Mouse (Mus musculus): ENCODE data around the gene Hist1h3f. TPM values are rescaled to one million over a fixed set of nuclear protein-coding genes. Genes with fewer than 3 reads are reported as not detected.

Gene Hist1h3f
- polyA plus RNA-seq, 1 experiment from 2014 or later, result 0.28 TPM

DNA sequence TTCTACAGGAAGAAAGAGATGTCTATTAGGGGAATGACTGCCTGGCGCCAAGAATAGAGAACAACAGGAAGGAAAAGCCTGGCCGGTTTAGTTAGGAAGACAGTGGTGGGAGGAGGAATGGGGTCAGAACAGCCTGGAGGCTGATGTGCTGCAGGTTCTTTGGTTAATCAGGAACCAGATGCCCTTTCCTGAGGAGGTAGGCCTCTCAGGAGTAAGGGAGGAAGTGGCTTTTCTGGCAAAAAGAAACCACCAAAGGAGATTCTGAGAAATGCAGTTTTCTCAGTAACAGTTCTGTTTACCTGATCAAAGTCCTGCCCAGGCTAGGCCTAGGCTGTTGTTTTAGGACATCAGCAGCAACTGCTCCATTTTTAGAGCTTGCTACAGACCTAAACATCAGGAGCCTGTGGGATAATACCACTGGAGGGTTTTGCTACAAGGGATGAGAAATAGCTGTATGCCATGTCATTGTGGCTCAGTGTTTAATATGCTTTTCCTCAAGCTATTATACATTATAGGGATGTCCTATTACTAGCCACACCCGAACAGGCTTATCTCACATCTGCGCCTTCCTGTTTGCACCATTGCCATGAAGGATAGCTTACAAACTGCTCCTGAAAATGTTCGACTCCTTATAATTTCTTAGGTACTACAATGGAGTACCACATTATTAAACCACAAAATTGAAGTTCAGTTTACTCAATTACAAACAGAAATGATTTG lies 49.4 kb downstream of the Hist1h3f start:
- no peaks in the 10 kb centered on the region for H3K36me3 ChIP-seq (replicated peaks; ENCODE audit: control insufficient read depth, insufficient read depth)
- H3K27ac ChIP-seq, result no peak overlapping the region
- no peak overlapping the region for H3K9ac ChIP-seq
- H3K4me3 ChIP-seq (replicated peaks; ENCODE audit: low read length), result no peak overlapping the region
- ATAC-seq (ENCODE audit: low FRiP score) (no peak), DNase-seq (ENCODE audit: low spot score) (no peak)
- H3K4me1 ChIP-seq (replicated peaks; ENCODE audit: control insufficient read depth, insufficient read depth, low read length), result no peaks in the 10 kb centered on the region
- no peaks in the 10 kb centered on the region for H3K9me3 ChIP-seq (ENCODE audit: control insufficient read depth, low read length)
- 90% methylated on average over 5 of the region's 5 CpGs for WGBS
- H3K4me2 ChIP-seq (replicated peaks), result no peak overlapping the region
- no peaks in the 10 kb centered on the region for H3K27me3 ChIP-seq (ENCODE audit: control insufficient read depth, insufficient read depth, low read length)

Small RNA genes within 50 kb of the gene (microRNA-seq; reads per million reads assigned to microRNA genes)
- gene Gm44297, result not detected
- gene Gm44359, result not detected
- gene Gm44394, result not detected
- not detected for gene n-TStga1

Other genes starting within 250 kb of the Hist1h3f start
- 48.8 and 52.0 TPM in 2 replicates for gene Zfp322a, start 174.8 kb upstream of the Hist1h3f start, polyA plus RNA-seq (2014; fragmentation: Nextera tagmentation; extraction: Ambion mirVana)
- 8.5 and 8.9 TPM in 2 replicates for gene Abt1, start 120.2 kb upstream of the Hist1h3f start, polyA plus RNA-seq (2014; fragmentation: Nextera tagmentation; extraction: Ambion mirVana)
- gene Btn1a1, start 78.2 kb upstream of the Hist1h3f start, polyA plus RNA-seq (2014; fragmentation: Nextera tagmentation; extraction: Ambion mirVana), result 0.05 TPM in 1 of 2 replicates, not detected in the other
- 0.21 TPM in 1 of 2 replicates, not detected in the other for gene Btn2a2, start 55.2 kb upstream of the Hist1h3f start, polyA plus RNA-seq (2014; fragmentation: Nextera tagmentation; extraction: Ambion mirVana)
- 3.2 and 3.3 TPM in 2 replicates for gene Hist1h4h, start 13.0 kb upstream of the Hist1h3f start, polyA plus RNA-seq (2014; fragmentation: Nextera tagmentation; extraction: Ambion mirVana)
- 0.81 and 3.3 TPM in 2 replicates for gene Hist1h2af, start 10.1 kb upstream of the Hist1h3f start, polyA plus RNA-seq (2014; fragmentation: Nextera tagmentation; extraction: Ambion mirVana)
- 1.2 TPM in 1 of 2 replicates, not detected in the other for gene Hist1h3g, start 8.6 kb upstream of the Hist1h3f start, polyA plus RNA-seq (2014; fragmentation: Nextera tagmentation; extraction: Ambion mirVana)
- 0.22 TPM in 1 of 2 replicates, not detected in the other for gene Hist1h2bh, start 660 bp upstream of the Hist1h3f start, polyA plus RNA-seq (2014; fragmentation: Nextera tagmentation; extraction: Ambion mirVana)
- gene Hist1h4f, start 7.6 kb downstream of the Hist1h3f start, polyA plus RNA-seq (2014; fragmentation: Nextera tagmentation; extraction: Ambion mirVana), result not detected in 2 replicates
- gene Hist1h1d, start 9.2 kb downstream of the Hist1h3f start, polyA plus RNA-seq (2014; fragmentation: Nextera tagmentation; extraction: Ambion mirVana), result 0.12 and 0.17 TPM in 2 replicates
- 1.5 and 3.1 TPM in 2 replicates for gene Hist1h3e, start 18.3 kb downstream of the Hist1h3f start, polyA plus RNA-seq (2014; fragmentation: Nextera tagmentation; extraction: Ambion mirVana)
- gene Hist1h2ae, start 27.2 kb downstream of the Hist1h3f start, polyA plus RNA-seq (2014; fragmentation: Nextera tagmentation; extraction: Ambion mirVana), result 21.8 and 22.5 TPM in 2 replicates
- gene Hist1h2bg, start 27.3 kb downstream of the Hist1h3f start, polyA plus RNA-seq (2014; fragmentation: Nextera tagmentation; extraction: Ambion mirVana), result 0.94 and 2.3 TPM in 2 replicates
- 0.91 and 1.8 TPM in 2 replicates for gene Hist1h2bf, start 30.1 kb downstream of the Hist1h3f start, polyA plus RNA-seq (2014; fragmentation: Nextera tagmentation; extraction: Ambion mirVana)
- gene Hist1h2ad, start 30.3 kb downstream of the Hist1h3f start, polyA plus RNA-seq (2014; fragmentation: Nextera tagmentation; extraction: Ambion mirVana), result 0.77 TPM in 1 of 2 replicates, not detected in the other
- gene Hist1h3d, start 31.7 kb downstream of the Hist1h3f start, polyA plus RNA-seq (2014; fragmentation: Nextera tagmentation; extraction: Ambion mirVana), result 1.4 and 2.2 TPM in 2 replicates
- gene Hist1h4d, start 37.5 kb downstream of the Hist1h3f start, polyA plus RNA-seq (2014; fragmentation: Nextera tagmentation; extraction: Ambion mirVana), result 29.1 and 37.2 TPM in 2 replicates
- gene Hist1h2be, start 77.1 kb downstream of the Hist1h3f start, polyA plus RNA-seq (2014; fragmentation: Nextera tagmentation; extraction: Ambion mirVana), result 0.52 and 1.0 TPM in 2 replicates
- 4.4 and 5.3 TPM in 2 replicates for gene Hist1h1e, start 78.5 kb downstream of the Hist1h3f start, polyA plus RNA-seq (2014; fragmentation: Nextera tagmentation; extraction: Ambion mirVana)
- gene Hist1h2ac, start 139.9 kb downstream of the Hist1h3f start, polyA plus RNA-seq (2014; fragmentation: Nextera tagmentation; extraction: Ambion mirVana), result 0.26 and 0.27 TPM in 2 replicates
- gene Hist1h2bc, start 140.1 kb downstream of the Hist1h3f start, polyA plus RNA-seq (2014; fragmentation: Nextera tagmentation; extraction: Ambion mirVana), result 14.5 and 15.1 TPM in 2 replicates
- not detected in 2 replicates for gene Hist1h1t, start 151.8 kb downstream of the Hist1h3f start, polyA plus RNA-seq (2014; fragmentation: Nextera tagmentation; extraction: Ambion mirVana)
- gene Hist1h4c, start 154.4 kb downstream of the Hist1h3f start, polyA plus RNA-seq (2014; fragmentation: Nextera tagmentation; extraction: Ambion mirVana), result 3.0 and 3.5 TPM in 2 replicates
- gene Hfe, start 166.8 kb downstream of the Hist1h3f start, polyA plus RNA-seq (2014; fragmentation: Nextera tagmentation; extraction: Ambion mirVana), result 4.8 and 7.0 TPM in 2 replicates
- gene Hist1h1c, start 194.8 kb downstream of the Hist1h3f start, polyA plus RNA-seq (2014; fragmentation: Nextera tagmentation; extraction: Ambion mirVana), result 7.2 and 8.3 TPM in 2 replicates
- gene Hist1h3c, start 201.6 kb downstream of the Hist1h3f start, polyA plus RNA-seq (2014; fragmentation: Nextera tagmentation; extraction: Ambion mirVana), result 1.1 TPM in 1 of 2 replicates, not detected in the other
- gene Hist1h2bb, start 202.7 kb downstream of the Hist1h3f start, polyA plus RNA-seq (2014; fragmentation: Nextera tagmentation; extraction: Ambion mirVana), result 0.64 TPM in 1 of 2 replicates, not detected in the other
- gene Hist1h2ab, start 207.1 kb downstream of the Hist1h3f start, polyA plus RNA-seq (2014; fragmentation: Nextera tagmentation; extraction: Ambion mirVana), result 6.7 and 9.8 TPM in 2 replicates
- 1.1 and 1.8 TPM in 2 replicates for gene Hist1h3b, start 208.2 kb downstream of the Hist1h3f start, polyA plus RNA-seq (2014; fragmentation: Nextera tagmentation; extraction: Ambion mirVana)
- 2.1 TPM in 1 of 2 replicates, not detected in the other for gene Hist1h4b, start 213.0 kb downstream of the Hist1h3f start, polyA plus RNA-seq (2014; fragmentation: Nextera tagmentation; extraction: Ambion mirVana)
- 0.55 TPM in 1 of 2 replicates, not detected in the other for gene Hist1h4a, start 217.2 kb downstream of the Hist1h3f start, polyA plus RNA-seq (2014; fragmentation: Nextera tagmentation; extraction: Ambion mirVana)
- gene Hist1h3a, start 218.3 kb downstream of the Hist1h3f start, polyA plus RNA-seq (2014; fragmentation: Nextera tagmentation; extraction: Ambion mirVana), result 0.94 and 2.1 TPM in 2 replicates
- gene Hist1h1a, start 219.6 kb downstream of the Hist1h3f start, polyA plus RNA-seq (2014; fragmentation: Nextera tagmentation; extraction: Ambion mirVana), result 0.50 and 1.1 TPM in 2 replicates
- gene Trim38, start 225.9 kb downstream of the Hist1h3f start, polyA plus RNA-seq (2014; fragmentation: Nextera tagmentation; extraction: Ambion mirVana), result not detected in 2 replicates